Mouse (Mus musculus): ENCODE measurements around the gene Scarb1. TPM values are rescaled to one million over a fixed set of nuclear protein-coding genes. Genes with fewer than 3 reads are reported as not detected.

The Scarb1 gene
- total and polyA plus RNA-seq, 2 experiments from 2014 or later = 58.2 to 79.8 TPM

DNA sequence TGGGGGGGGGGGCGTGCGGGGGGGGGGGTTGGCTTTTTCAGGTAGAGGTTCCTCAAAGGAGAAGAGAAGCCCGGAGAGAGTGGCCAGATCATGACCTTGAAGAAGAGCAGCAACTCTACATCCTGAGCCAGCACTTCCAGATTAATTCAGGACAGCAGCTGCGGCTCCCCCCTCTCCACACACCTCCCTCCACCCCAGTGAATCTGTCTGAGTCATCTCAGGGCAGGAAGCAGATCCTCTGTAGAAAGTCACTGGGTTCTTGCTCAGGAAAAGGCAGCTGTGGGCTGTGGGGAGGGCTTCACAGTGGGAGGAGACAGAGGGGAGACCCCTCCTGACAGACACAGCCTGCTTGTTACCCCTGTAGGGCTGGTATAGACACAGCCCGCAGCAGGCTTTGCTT lies 87.0 kb downstream of the Scarb1 start:
- no peak for ATAC-seq (ENCODE audit: insufficient read depth, low read depth)
- no peak overlapping the region for H3K27ac ChIP-seq (ENCODE audit: low read depth)
- peak; percentile 37 for DNase-seq (ENCODE audit: low spot score)
- H3K9ac ChIP-seq (replicated peaks; ENCODE audit: low read depth, low read length) = no peak overlapping the region
- 62% methylated on average over 3 of the region's 5 CpGs for WGBS
- H3K9me3 ChIP-seq (replicated peaks; ENCODE audit: control insufficient read depth, low read length) = no peaks in the 10 kb centered on the region
- no peak overlapping the region for H3K4me2 ChIP-seq (ENCODE audit: low read depth, low read length)
- no peak for TF ChIP-seq CTCF (IDR thresholded peaks at IDR 0.05; ENCODE audit: low read depth)
- no peak for TF ChIP-seq EP300 (IDR thresholded peaks at IDR 0.05; ENCODE audit: low read depth)
- no peaks in the 10 kb centered on the region for H3K27me3 ChIP-seq (ENCODE audit: control insufficient read depth, insufficient read depth, low read length)
- H3K4me3 ChIP-seq (ENCODE audit: low read depth, low read length) = no peak overlapping the region
- no peaks in the 10 kb centered on the region for H3K4me1 ChIP-seq (ENCODE audit: control insufficient read depth, insufficient read depth)
- no peaks in the 10 kb centered on the region for H3K36me3 ChIP-seq (replicated peaks; ENCODE audit: control insufficient read depth, insufficient read depth, low read length)

- H3K9ac ChIP-seq (replicated peaks; ENCODE audit: low read depth, low read length) = no peak overlapping the region
- DNase-seq (ENCODE audit: low spot score) (no peak), ATAC-seq (ENCODE audit: insufficient read depth, low read depth) (no peak)
- no peaks in the 10 kb centered on the region for H3K36me3 ChIP-seq (replicated peaks; ENCODE audit: control insufficient read depth, insufficient read depth, low read length)
- H3K4me2 ChIP-seq (ENCODE audit: low read depth, low read length) = no peak overlapping the region
- H3K27ac ChIP-seq (ENCODE audit: low read depth) = no peak overlapping the region
- TF ChIP-seq EP300 (IDR thresholded peaks at IDR 0.05; ENCODE audit: low read depth) (no peak), CTCF (IDR thresholded peaks at IDR 0.05; ENCODE audit: low read depth) (no peak)
- no peak overlapping the region for H3K4me3 ChIP-seq (ENCODE audit: low read depth, low read length)
- no peaks in the 10 kb centered on the region for H3K27me3 ChIP-seq (ENCODE audit: control insufficient read depth, insufficient read depth, low read length)
- H3K9me3 ChIP-seq (replicated peaks; ENCODE audit: control insufficient read depth, low read length) = no peaks in the 10 kb centered on the region
- no peaks in the 10 kb centered on the region for H3K4me1 ChIP-seq (ENCODE audit: control insufficient read depth, insufficient read depth)
- WGBS = 94% methylated on average over 3 of the region's 3 CpGs
Measured at GRCm38 (mm10) chr5:125253448-125253847, 87.4 kb downstream of the Scarb1 start.

DNA sequence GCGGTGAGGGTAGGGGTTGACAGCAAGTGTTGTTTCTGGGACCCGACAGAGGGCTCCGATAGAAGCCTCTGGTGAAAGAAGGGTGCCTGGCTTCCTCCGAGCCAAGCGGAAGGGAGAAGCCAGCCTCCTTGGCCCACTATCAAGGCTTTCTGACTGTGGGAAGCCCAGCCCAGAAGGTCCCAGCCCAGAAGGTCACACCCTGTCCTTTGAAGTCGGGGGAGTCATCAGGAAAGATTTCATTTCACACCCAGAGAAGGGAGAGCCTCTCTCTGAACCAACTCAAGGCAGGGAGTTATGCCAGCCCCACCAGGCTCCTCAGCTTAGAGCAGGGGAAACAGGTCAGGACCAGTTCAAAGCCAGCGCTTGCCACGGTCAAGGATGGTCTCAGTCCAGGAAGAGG lies 88.2 kb downstream of the Scarb1 start:
- peak overlapping the region; percentile 58 for H3K27ac ChIP-seq (ENCODE audit: low read depth)
- no peaks in the 10 kb centered on the region for H3K4me1 ChIP-seq (ENCODE audit: control insufficient read depth, insufficient read depth)
- no peaks in the 10 kb centered on the region for H3K36me3 ChIP-seq (replicated peaks; ENCODE audit: control insufficient read depth, insufficient read depth, low read length)
- ATAC-seq (ENCODE audit: insufficient read depth, low read depth) = peak; percentile 66
- 0 out of 2 replicates have a peak overlapping the region, but pooled peaks have one; percentile 1 for H3K4me2 ChIP-seq (ENCODE audit: low read depth, low read length)
- no peaks in the 10 kb centered on the region for H3K27me3 ChIP-seq (ENCODE audit: control insufficient read depth, insufficient read depth, low read length)
- WGBS = 39% methylated on average over 8 of the region's 8 CpGs
- no peak overlapping the region for H3K4me3 ChIP-seq (ENCODE audit: low read depth, low read length)
- H3K9ac ChIP-seq (replicated peaks; ENCODE audit: low read depth, low read length) = no peak overlapping the region
- H3K9me3 ChIP-seq (replicated peaks; ENCODE audit: control insufficient read depth, low read length) = no peaks in the 10 kb centered on the region
- DNase-seq (ENCODE audit: low spot score) = peak; percentile 37
- no peak for TF ChIP-seq EP300 (IDR thresholded peaks at IDR 0.05; ENCODE audit: low read depth)
- no peak for TF ChIP-seq CTCF (IDR thresholded peaks at IDR 0.05; ENCODE audit: low read depth)

DNA sequence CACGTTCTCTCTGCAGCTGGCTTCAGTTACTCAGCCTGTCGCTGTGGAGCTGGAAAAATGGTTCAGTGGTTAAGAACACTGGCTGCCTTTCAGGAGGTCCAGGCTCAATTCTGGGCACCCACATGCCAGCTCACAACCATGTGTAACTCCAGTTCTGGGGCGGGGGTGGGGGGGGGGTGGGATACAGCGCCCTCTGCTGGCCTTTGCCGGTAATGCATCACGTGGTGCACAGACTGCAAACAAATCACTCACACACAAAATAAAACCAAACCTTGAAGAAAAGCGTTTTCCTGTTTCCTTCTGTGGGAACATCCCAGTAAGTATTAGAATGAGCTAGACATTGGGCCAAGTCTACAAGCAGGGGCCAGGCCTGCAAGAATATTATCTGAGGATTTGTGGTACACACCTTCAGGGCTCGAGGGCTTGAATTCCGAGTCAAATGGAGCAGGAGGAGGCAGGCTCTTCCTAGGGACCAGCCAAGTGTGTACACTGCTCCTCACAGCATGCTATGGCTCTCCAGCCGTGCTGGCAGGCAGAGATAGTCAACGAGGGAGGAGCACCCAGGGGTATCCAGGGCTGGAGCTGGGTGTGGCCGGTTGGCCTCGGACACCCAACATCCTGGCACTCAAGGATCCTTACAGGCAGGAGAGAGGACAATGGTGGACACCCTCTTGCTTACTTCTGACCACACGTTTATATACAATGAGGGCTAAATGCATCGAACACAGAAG lies 88.8 kb downstream of the Scarb1 start:
- no peaks in the 10 kb centered on the region for H3K9me3 ChIP-seq (replicated peaks; ENCODE audit: control insufficient read depth, low read length)
- no peaks in the 10 kb centered on the region for H3K27me3 ChIP-seq (ENCODE audit: control insufficient read depth, insufficient read depth, low read length)
- DNase-seq (ENCODE audit: low spot score) (peak; percentile 18), ATAC-seq (ENCODE audit: insufficient read depth, low read depth) (0 out of 2 replicates have a peak, but pooled peaks have one; percentile 44)
- TF ChIP-seq EP300 (IDR thresholded peaks at IDR 0.05; ENCODE audit: low read depth) (no peak), CTCF (IDR thresholded peaks at IDR 0.05; ENCODE audit: low read depth) (peak; percentile 36)
- H3K4me3 ChIP-seq (ENCODE audit: low read depth, low read length) = no peak overlapping the region
- 0 out of 2 replicates have a peak overlapping the region, but pooled peaks have one; percentile 1 for H3K4me2 ChIP-seq (ENCODE audit: low read depth, low read length)
- no peaks in the 10 kb centered on the region for H3K4me1 ChIP-seq (ENCODE audit: control insufficient read depth, insufficient read depth)
- H3K27ac ChIP-seq (ENCODE audit: low read depth) = peak overlapping the region; percentile 58
- no peak overlapping the region for H3K9ac ChIP-seq (replicated peaks; ENCODE audit: low read depth, low read length)
- H3K36me3 ChIP-seq (replicated peaks; ENCODE audit: control insufficient read depth, insufficient read depth, low read length) = no peaks in the 10 kb centered on the region
- 41% methylated on average over 15 of the region's 15 CpGs for WGBS

DNA sequence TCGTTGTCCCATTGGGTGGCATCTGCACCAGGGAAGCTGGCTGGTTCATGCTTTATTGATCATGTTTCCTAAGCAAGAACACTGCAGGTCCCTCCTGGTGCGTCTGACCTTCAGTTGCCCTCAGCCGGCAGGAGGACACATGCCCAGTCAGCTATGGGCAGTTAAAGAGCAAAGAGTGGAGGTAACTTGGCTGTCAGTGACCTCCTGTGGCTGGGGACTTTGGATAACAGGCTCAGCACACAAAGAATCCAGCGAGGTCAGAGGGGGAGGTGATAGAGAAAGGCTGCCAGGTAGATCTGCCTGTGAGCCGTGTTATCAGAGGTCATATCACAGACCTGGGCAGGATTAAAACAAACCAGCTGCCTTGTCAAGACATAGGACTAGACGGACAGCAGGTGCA lies 91.7 kb downstream of the Scarb1 start:
- 37% methylated on average over 6 of the region's 6 CpGs for WGBS
- no peak overlapping the region for H3K27ac ChIP-seq (ENCODE audit: low read depth)
- peaks cover 13% of the 10 kb centered on the region; the same call in 1 of the 2 replicates for H3K4me1 ChIP-seq (ENCODE audit: control insufficient read depth, insufficient read depth)
- H3K27me3 ChIP-seq (ENCODE audit: control insufficient read depth, insufficient read depth, low read length) = peaks cover 5% of the 10 kb centered on the region; the same call in 1 of the 2 replicates
- H3K36me3 ChIP-seq (replicated peaks; ENCODE audit: control insufficient read depth, insufficient read depth, low read length) = no peaks in the 10 kb centered on the region
- H3K4me2 ChIP-seq (ENCODE audit: low read depth, low read length) = no peak overlapping the region
- H3K4me3 ChIP-seq (ENCODE audit: low read depth, low read length) = no peak overlapping the region
- H3K9ac ChIP-seq (replicated peaks; ENCODE audit: low read depth, low read length) = no peak overlapping the region
- ATAC-seq (ENCODE audit: insufficient read depth, low read depth) (0 out of 2 replicates have a peak, but pooled peaks have one; percentile 19), DNase-seq (ENCODE audit: low spot score) (peak; percentile 5)
- H3K9me3 ChIP-seq (replicated peaks; ENCODE audit: control insufficient read depth, low read length) = no peaks in the 10 kb centered on the region
- TF ChIP-seq EP300 (IDR thresholded peaks at IDR 0.05; ENCODE audit: low read depth) (no peak), CTCF (IDR thresholded peaks at IDR 0.05; ENCODE audit: low read depth) (0 out of 2 replicates have a peak, but pooled peaks have one; percentile 14)

Data from heart, postnatal 0 days (tissue).